Mouse (Mus musculus) small intestine, adult 2 months (tissue): Measurements from ENCODE around the gene Pltp.

ENCODE experiments used
- CTCF ChIP-seq: fragments of 200-500 bp; IDR thresholded peaks from 2 replicates; pipeline ENCODE4 v1.5.1; 2012; ENCODE audit warnings: low read depth, mild to moderate bottlenecking, control low read depth, inconsistent platforms, low read length, moderate library complexity, mixed read lengths; ENCODE audit not compliant: insufficient replicate concordance, insufficient read length; ENCODE audit errors: extremely low read depth
- POLR2A ChIP-seq: fragments of 200-500 bp; IDR thresholded peaks from 2 replicates; pipeline ENCODE4 v1.6.1; 2012; ENCODE audit warnings: low read depth, mild to moderate bottlenecking, control low read depth, inconsistent platforms, low read length, moderate library complexity

GRCm38 (mm10) chr2:164813557-164813956 is 44.0 kb downstream of the Pltp start:
- TF ChIP-seq POLR2A, result no peak
- no peak for TF ChIP-seq CTCF
